In the genomic region with DNA sequence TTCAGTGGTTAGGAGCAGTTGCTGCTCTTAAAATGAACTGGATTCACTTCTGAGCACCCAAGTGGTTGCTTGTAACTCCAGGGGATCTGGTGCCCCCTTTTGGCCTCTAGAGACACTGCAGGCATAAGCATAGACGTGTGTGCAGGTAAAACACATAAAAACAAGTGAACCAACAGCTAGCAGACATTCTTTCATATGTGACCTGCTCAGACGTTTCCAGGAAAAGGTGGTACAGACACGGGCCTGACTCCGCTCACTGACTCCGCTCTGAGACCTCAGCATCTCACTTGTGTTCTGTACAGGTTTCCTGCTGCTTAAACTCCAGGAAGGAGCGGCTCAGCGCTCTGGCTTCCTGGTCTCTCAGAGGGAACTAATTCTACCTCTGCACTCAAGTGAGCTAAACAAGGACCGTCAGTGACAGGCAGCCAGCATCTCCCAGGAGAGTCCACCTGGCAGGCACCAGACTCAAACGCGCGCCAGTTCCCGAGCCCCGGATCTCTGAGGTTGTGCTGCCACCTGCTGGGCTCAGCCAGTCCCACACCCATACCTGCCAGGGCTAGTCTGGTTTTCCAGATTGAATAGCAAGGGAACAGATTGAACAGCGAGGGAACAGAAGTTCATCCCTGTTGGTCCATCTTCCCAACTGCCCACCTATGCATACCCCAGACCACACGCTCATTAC, we compare ENCODE assay signal across 8 mouse cellular contexts. TPM values are rescaled to one million over a fixed set of nuclear protein-coding genes. Genes with fewer than 3 reads are reported as not detected.
DNase-seq lines count a peak whose midpoint lies in the region; ATAC-seq and TF ChIP-seq lines count a peak whose summit lies in the region.

No protein-coding gene starts in this region.

- H3K4me2 ChIP-seq in heart, embryonic 15.5 days = peak overlapping the region; percentile 63
- H3K4me2 ChIP-seq in liver, embryonic 15.5 days = peak overlapping the region; percentile 87
- peak overlapping the region; percentile 62 for H3K4me2 ChIP-seq in neural tube, embryonic 12.5 days (replicated peaks)
- H3K4me2 ChIP-seq in stomach, postnatal 0 days (replicated peaks; ENCODE audit: low read depth) = peak overlapping the region; percentile 71

- WGBS in forebrain, embryonic 10.5 days = 5% methylated on average over 15 of the region's 15 CpGs
- WGBS in heart, embryonic 15.5 days = 6% methylated on average over 15 of the region's 15 CpGs
- WGBS in liver, embryonic 15.5 days (ENCODE audit: insufficient replicate concordance) = 5% methylated on average over 15 of the region's 15 CpGs
- 7% methylated on average over 15 of the region's 15 CpGs for WGBS in neural tube, embryonic 12.5 days
- 6% methylated on average over 15 of the region's 15 CpGs for whole genome bisulfite sequencing in stomach, postnatal 0 days

- no peak for TF ChIP-seq EP300 in stomach, postnatal 0 days (optimal IDR thresholded peaks at IDR 0.05)

- H3K36me3 ChIP-seq in forebrain, embryonic 10.5 days (replicated peaks) = peaks cover 15% of the 10 kb centered on the region
- H3K36me3 ChIP-seq in heart, embryonic 15.5 days = peaks cover 9% of the 10 kb centered on the region; the same call in 1 of the 2 replicates
- H3K36me3 ChIP-seq in liver, embryonic 15.5 days (replicated peaks) = peaks cover 10% of the 10 kb centered on the region
- peaks cover 10% of the 10 kb centered on the region for H3K36me3 ChIP-seq in neural tube, embryonic 12.5 days
- peaks cover 5% of the 10 kb centered on the region; the same call in 1 of the 2 replicates for H3K36me3 ChIP-seq in stomach, postnatal 0 days (ENCODE audit: control insufficient read depth, insufficient read depth, low read length)

- no peaks in the 10 kb centered on the region for H3K27me3 ChIP-seq in forebrain, embryonic 10.5 days (ENCODE audit: poor library complexity, severe bottlenecking)
- H3K27me3 ChIP-seq in heart, embryonic 15.5 days = no peaks in the 10 kb centered on the region
- no peaks in the 10 kb centered on the region for H3K27me3 ChIP-seq in liver, embryonic 15.5 days
- no peaks in the 10 kb centered on the region for H3K27me3 ChIP-seq in neural tube, embryonic 12.5 days (replicated peaks)
- H3K27me3 ChIP-seq in stomach, postnatal 0 days (ENCODE audit: control insufficient read depth, insufficient read depth, low read length) = no peaks in the 10 kb centered on the region

- peak; percentile 78 for ATAC-seq in heart, embryonic 15.5 days (replicated peaks; ENCODE audit: insufficient number of reproducible peaks, insufficient read depth, low FRiP score, low read depth)
- peak; percentile 90 for ATAC-seq in liver, embryonic 15.5 days (ENCODE audit: insufficient read depth)
- ATAC-seq in neural tube, embryonic 12.5 days (ENCODE audit: low FRiP score, low read depth) = peak; percentile 86
- ATAC-seq in stomach, postnatal 0 days (ENCODE audit: low FRiP score, low TSS enrichment) = peak; percentile 81

- DNase-seq in CD4-positive helper T cell, adult 2 months (ENCODE audit: low read depth, low spot score) = peak; percentile 81
- peak; percentile 79 for DNase-seq in c-Kit-negative CD71-positive TER-119-positive erythroid progenitor cells, embryonic 14.5 days (ENCODE audit: low read depth, low spot score)
- DNase-seq in forebrain, embryonic 10.5 days (ENCODE audit: extremely low spot score, low spot score) = peak; percentile 86
- DNase-seq in kidney, postnatal 25 days = peak; percentile 86 to 91
- DNase-seq in stomach, postnatal 0 days (ENCODE audit: low spot score) = peak; percentile 89

- H3K9me3 ChIP-seq in forebrain, embryonic 10.5 days = no peaks in the 10 kb centered on the region
- H3K9me3 ChIP-seq in heart, embryonic 15.5 days (replicated peaks) = no peaks in the 10 kb centered on the region
- no peaks in the 10 kb centered on the region for H3K9me3 ChIP-seq in liver, embryonic 15.5 days (replicated peaks)
- H3K9me3 ChIP-seq in neural tube, embryonic 12.5 days = no peaks in the 10 kb centered on the region
- H3K9me3 ChIP-seq in stomach, postnatal 0 days (ENCODE audit: control insufficient read depth, low read length) = no peaks in the 10 kb centered on the region

- TF ChIP-seq CTCF in stomach, postnatal 0 days (IDR thresholded peaks at IDR 0.05; ENCODE audit: low read depth) = peak; percentile 87

- no peak overlapping the region for H3K9ac ChIP-seq in heart, embryonic 15.5 days
- H3K9ac ChIP-seq in liver, embryonic 15.5 days = peak overlapping the region; percentile 49
- H3K9ac ChIP-seq in neural tube, embryonic 12.5 days = no peak overlapping the region
- H3K9ac ChIP-seq in stomach, postnatal 0 days (ENCODE audit: low read length) = no peak overlapping the region

- no peak overlapping the region for H3K27ac ChIP-seq in forebrain, embryonic 10.5 days
- no peak overlapping the region for H3K27ac ChIP-seq in heart, embryonic 15.5 days
- 0 out of 2 replicates have a peak overlapping the region, but pooled peaks have one; percentile 15 for H3K27ac ChIP-seq in liver, embryonic 15.5 days (replicated peaks)
- H3K27ac ChIP-seq in neural tube, embryonic 12.5 days = no peak overlapping the region
- H3K27ac ChIP-seq in stomach, postnatal 0 days (replicated peaks) = no peak overlapping the region

- H3K4me3 ChIP-seq in forebrain, embryonic 10.5 days = peak overlapping the region; percentile 39
- H3K4me3 ChIP-seq in heart, embryonic 15.5 days = peak overlapping the region; percentile 31
- peak overlapping the region; percentile 54 for H3K4me3 ChIP-seq in liver, embryonic 15.5 days (replicated peaks)
- H3K4me3 ChIP-seq in neural tube, embryonic 12.5 days = 0 out of 2 replicates have a peak overlapping the region, but pooled peaks have one; percentile 9
- H3K4me3 ChIP-seq in stomach, postnatal 0 days (ENCODE audit: low read depth, low read length) = peak overlapping the region; percentile 35

- H3K4me1 ChIP-seq in forebrain, embryonic 10.5 days = peaks cover 7% of the 10 kb centered on the region
- H3K4me1 ChIP-seq in heart, embryonic 15.5 days (replicated peaks) = peaks cover 7% of the 10 kb centered on the region
- peaks cover 8% of the 10 kb centered on the region for H3K4me1 ChIP-seq in liver, embryonic 15.5 days (replicated peaks)
- H3K4me1 ChIP-seq in neural tube, embryonic 12.5 days = peaks cover 4% of the 10 kb centered on the region; the same call in 1 of the 2 replicates
- no peaks in the 10 kb centered on the region for H3K4me1 ChIP-seq in stomach, postnatal 0 days (replicated peaks; ENCODE audit: control insufficient read depth, insufficient read depth)

RNA-seq across cellular contexts. Expression of a gene that starts 14.9 kb away (rescaled TPM):
- 0.90 and 0.93 TPM in 2 replicates for polyA plus RNA-seq in forebrain, embryonic 10.5 days (2016; fragmentation: Nextera tagmentation; extraction: Ambion mirVana)
- polyA plus RNA-seq in heart, embryonic 15.5 days (2015; fragmentation: Nextera tagmentation; extraction: Ambion mirVana) = 0.29 and 0.34 TPM in 2 replicates
- 0.10 TPM in 2 replicates for polyA plus RNA-seq in liver, embryonic 15.5 days (2015; fragmentation: Nextera tagmentation; extraction: Ambion mirVana)
- 0.86 and 0.91 TPM in 2 replicates for polyA plus RNA-seq in neural tube, embryonic 12.5 days (2016; fragmentation: Nextera tagmentation; extraction: Ambion mirVana)
- polyA plus RNA-seq in stomach, postnatal 0 days (2015; fragmentation: Nextera tagmentation; extraction: Ambion mirVana) = 4.3 and 4.9 TPM in 2 replicates

RNA-seq across cellular contexts. Expression of a gene that starts 19.2 kb away (rescaled TPM):
- 53.9 and 56.9 TPM in 2 replicates for polyA plus RNA-seq in forebrain, embryonic 10.5 days (2016; fragmentation: Nextera tagmentation; extraction: Ambion mirVana)
- polyA plus RNA-seq in heart, embryonic 15.5 days (2015; fragmentation: Nextera tagmentation; extraction: Ambion mirVana) = 29.7 and 36.3 TPM in 2 replicates
- 19.0 and 21.6 TPM in 2 replicates for polyA plus RNA-seq in liver, embryonic 15.5 days (2015; fragmentation: Nextera tagmentation; extraction: Ambion mirVana)
- polyA plus RNA-seq in neural tube, embryonic 12.5 days (2016; fragmentation: Nextera tagmentation; extraction: Ambion mirVana) = 46.5 and 49.3 TPM in 2 replicates
- 28.5 and 30.9 TPM in 2 replicates for polyA plus RNA-seq in stomach, postnatal 0 days (2015; fragmentation: Nextera tagmentation; extraction: Ambion mirVana)

RNA-seq across cellular contexts. Expression of a gene that starts 19.4 kb away (rescaled TPM):
- 21.6 and 28.2 TPM in 2 replicates for polyA plus RNA-seq in forebrain, embryonic 10.5 days (2016; fragmentation: Nextera tagmentation; extraction: Ambion mirVana)
- polyA plus RNA-seq in heart, embryonic 15.5 days (2015; fragmentation: Nextera tagmentation; extraction: Ambion mirVana) = 12.4 and 12.5 TPM in 2 replicates
- 7.0 and 7.1 TPM in 2 replicates for polyA plus RNA-seq in liver, embryonic 15.5 days (2015; fragmentation: Nextera tagmentation; extraction: Ambion mirVana)
- 24.9 and 27.2 TPM in 2 replicates for polyA plus RNA-seq in neural tube, embryonic 12.5 days (2016; fragmentation: Nextera tagmentation; extraction: Ambion mirVana)
- 11.7 and 12.5 TPM in 2 replicates for polyA plus RNA-seq in stomach, postnatal 0 days (2015; fragmentation: Nextera tagmentation; extraction: Ambion mirVana)

RNA-seq across cellular contexts. Expression of a gene that starts 21.6 kb away (rescaled TPM):
- 5.6 and 6.2 TPM in 2 replicates for polyA plus RNA-seq in forebrain, embryonic 10.5 days (2016; fragmentation: Nextera tagmentation; extraction: Ambion mirVana)
- 4.5 and 5.9 TPM in 2 replicates for polyA plus RNA-seq in heart, embryonic 15.5 days (2015; fragmentation: Nextera tagmentation; extraction: Ambion mirVana)
- polyA plus RNA-seq in liver, embryonic 15.5 days (2015; fragmentation: Nextera tagmentation; extraction: Ambion mirVana) = 81.3 and 102 TPM in 2 replicates
- polyA plus RNA-seq in neural tube, embryonic 12.5 days (2016; fragmentation: Nextera tagmentation; extraction: Ambion mirVana) = 3.5 TPM in 2 replicates
- 1.3 and 1.5 TPM in 2 replicates for polyA plus RNA-seq in stomach, postnatal 0 days (2015; fragmentation: Nextera tagmentation; extraction: Ambion mirVana)

RNA-seq across cellular contexts. Expression of a gene that starts 32.3 kb away (rescaled TPM):
- polyA plus RNA-seq in forebrain, embryonic 10.5 days (2016; fragmentation: Nextera tagmentation; extraction: Ambion mirVana) = 50.9 and 54.0 TPM in 2 replicates
- 23.0 and 26.2 TPM in 2 replicates for polyA plus RNA-seq in heart, embryonic 15.5 days (2015; fragmentation: Nextera tagmentation; extraction: Ambion mirVana)
- polyA plus RNA-seq in liver, embryonic 15.5 days (2015; fragmentation: Nextera tagmentation; extraction: Ambion mirVana) = 45.0 and 50.7 TPM in 2 replicates
- 43.1 TPM in 2 replicates for polyA plus RNA-seq in neural tube, embryonic 12.5 days (2016; fragmentation: Nextera tagmentation; extraction: Ambion mirVana)
- 40.1 and 40.5 TPM in 2 replicates for polyA plus RNA-seq in stomach, postnatal 0 days (2015; fragmentation: Nextera tagmentation; extraction: Ambion mirVana)
